Mouse (Mus musculus) lung, adult 18-20 months (tissue): ENCODE data around the gene Tyrp1.

Experiments used
- DNase-seq, 2 experiments: peaks; one replicate each; pipeline ENCODE4 v3.0.0; 2022; ENCODE audit warnings: mixed read lengths in 2 of 2

Gene Tyrp1

DNA sequence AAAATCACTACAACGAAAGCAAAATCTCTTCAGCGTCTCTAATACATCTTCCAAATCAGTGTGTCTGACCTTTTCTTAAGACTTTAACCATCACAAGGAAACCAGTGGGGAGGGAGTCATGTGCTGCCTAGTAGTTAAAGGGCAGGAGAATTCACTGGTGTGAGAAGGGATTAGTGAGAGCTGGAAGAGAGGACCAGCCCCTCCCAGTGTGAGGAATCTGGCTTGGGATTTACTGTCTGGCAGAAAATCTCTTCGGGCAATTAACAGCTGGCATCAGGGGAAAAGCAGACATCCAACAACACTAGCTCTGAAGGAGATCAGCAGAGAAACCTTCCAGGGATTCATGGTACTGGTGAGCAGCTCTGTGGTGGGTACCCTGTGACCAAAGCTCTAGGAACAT lies at the start of gene Tyrp1:
Gene Tyrp1 (plus strand): TSS at position 74 of the 400 bp plus-strand sequence.
- DNase-seq, result no peak

- DNase-seq, result no peak
These were observed 45.6 kb upstream of the Tyrp1 start for GRCm38 (mm10) chr4:80788339-80788738.

DNA sequence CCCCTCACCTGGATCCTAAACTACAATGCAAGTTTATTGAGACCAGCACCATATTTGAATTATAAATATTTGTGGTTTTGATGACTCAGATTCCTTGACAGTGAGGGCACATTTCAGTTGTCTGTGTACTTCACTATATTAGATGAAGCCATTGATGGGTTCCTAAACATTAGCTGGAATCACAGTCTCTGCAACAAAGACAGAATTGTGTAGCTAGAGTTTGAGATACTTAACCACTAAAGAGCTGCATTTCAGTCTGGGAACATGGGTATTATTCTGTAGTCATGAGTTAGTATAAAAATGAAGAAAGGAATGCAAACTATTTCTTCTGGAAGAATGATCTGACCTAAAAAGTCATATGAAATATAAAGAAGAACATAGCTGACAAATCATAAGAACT lies 14.4 kb upstream of the Tyrp1 start:
- DNase-seq, result no peak

DNA sequence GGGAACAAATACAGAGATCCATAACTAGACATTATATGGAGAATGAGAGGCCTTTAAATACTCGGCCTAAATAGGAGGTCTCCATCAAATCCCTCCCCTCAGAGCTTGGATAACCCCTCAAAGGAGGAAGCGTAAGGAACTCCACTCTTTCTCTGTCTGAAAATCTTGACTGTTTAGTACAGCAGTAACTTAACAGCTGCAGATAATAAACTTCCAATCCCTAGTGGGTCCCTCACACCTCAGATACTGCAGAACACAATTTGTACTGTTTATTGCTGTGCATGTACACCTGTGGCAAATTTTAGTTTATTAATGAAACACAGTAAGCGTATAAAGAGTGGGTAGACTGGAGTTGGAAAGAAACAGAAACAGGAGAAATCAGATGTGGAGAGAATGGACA lies 12.0 kb upstream of the Tyrp1 start:
- no peak for DNase-seq

GRCm38 (mm10) chr4:80828232-80828631 lies 5.7 kb upstream of the Tyrp1 start:
- DNase-seq, result no peak

DNA sequence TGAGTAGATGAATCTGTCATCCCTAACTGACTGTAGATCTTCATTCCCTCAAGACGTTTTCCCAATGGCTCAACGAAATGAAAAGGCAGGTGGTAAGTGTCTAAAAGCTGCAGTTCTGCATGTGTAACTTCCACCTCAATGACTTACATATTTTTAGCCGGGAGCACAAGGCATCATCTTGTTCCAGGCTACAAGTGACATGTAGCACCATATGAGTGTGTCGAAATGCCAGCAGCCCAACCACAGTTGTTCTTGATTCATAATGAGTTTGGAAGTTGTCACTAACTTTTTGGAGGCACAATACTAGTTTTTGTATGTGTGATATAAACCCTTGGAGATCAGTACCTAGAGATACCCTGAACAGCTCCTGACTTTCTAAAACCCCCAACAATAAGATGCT lies 5.4 kb downstream of the Tyrp1 start:
- no peak for DNase-seq

GRCm38 (mm10) chr4:80841980-80842379 lies 8.1 kb downstream of the Tyrp1 start:
- DNase-seq, result no peak

DNA sequence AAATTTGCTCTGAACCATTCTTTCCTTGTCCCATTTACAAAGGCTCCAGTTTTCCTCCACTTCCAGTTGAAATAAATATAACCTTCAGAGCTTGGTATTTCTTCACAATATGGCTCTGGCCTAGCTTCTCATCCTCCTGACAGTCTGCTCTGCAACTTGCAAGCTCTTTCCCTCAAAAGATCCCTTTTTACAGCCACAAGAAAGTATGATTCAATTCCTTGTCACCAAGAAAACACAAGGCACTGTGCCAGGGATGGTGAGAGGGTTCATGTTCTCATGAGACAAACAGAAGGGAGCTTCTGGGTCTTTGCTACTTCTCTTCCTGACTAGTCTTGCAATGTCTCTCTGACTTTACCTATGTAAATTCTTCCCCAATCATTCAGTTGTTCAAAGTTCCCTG lies 9.8 kb downstream of the Tyrp1 start:
- no peak for DNase-seq

- DNase-seq, result no peak
These were observed 12.1 kb downstream of the Tyrp1 start for GRCm38 (mm10) chr4:80846052-80846451.

DNA sequence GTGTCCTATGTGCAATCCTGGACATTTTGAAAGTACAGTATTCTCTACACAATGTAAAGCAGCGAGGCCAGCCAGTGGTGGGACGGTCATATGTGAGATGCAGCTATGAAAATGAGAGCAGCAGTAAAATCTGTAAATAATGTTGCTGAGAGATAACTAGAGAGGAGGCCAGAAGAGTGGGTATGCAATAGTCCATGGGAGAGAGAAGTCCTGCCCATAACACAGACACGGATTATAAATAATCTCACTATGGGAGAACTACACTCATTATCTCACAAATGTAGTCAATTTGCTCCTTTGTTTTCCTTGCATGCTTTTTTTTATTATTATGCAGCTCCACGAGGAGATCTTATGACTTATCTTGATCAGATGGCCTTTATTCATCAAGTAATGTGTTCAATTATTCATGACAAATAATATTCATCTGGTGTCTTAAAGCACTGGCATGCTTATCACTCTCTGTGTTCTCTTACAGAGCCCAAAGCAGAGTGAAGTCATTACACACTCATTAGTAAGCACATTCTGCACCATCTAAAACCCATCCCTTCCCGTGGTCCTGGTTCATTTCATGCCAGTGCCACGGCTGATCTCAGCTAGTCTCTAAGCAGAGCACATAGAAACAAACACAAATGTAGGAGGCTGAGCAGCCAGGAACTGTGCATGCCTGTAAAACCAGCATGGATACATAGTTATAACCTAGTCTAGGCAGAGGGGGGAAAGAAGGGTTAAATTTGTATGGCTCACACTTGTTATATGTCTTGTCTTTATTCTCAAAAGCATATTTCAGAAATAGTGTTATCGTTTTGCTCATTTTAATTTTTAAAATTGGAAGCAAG lies 18.9 kb downstream of the Tyrp1 start:
- no peak for DNase-seq

DNA sequence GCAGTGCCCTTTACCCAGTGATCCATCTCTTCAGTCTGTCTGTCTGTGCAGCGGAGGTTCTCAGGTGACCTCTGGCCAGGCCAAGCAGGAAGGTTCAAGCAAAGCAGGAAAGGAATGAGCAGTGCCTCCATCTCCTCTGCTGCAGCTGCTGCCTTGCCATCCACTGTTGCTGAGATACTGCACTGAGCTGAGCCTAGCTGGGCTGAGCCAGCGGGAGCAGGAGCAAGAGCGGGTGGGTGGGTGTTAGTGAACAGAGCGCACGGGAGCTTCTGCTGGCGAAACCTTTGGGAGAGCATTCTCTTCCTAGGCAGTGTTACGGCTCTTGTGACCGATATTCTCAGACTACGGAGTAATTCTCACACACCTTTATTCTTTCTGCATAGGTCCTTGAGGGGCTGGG lies 21.6 kb downstream of the Tyrp1 start:
- no peak for DNase-seq

DNA sequence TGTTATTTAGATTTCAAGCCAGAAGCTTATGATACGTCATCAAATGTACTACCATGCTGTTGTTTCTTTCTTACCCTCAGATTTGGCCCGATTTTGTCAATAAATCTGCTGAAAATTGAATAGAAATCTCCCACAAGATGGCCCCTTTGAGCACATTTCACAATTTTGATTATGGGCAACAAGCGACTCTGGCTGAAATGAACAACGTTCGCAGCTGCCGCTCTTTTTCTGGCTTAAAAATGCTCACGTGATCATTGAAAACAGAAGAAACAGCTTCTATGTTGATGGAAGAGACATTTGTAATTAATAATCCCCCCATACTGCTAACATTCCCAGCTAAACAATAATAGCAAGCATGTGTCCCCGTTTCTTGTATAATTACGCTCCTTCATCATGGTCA lies 29.0 kb downstream of the Tyrp1 start:
- no peak for DNase-seq

DNA sequence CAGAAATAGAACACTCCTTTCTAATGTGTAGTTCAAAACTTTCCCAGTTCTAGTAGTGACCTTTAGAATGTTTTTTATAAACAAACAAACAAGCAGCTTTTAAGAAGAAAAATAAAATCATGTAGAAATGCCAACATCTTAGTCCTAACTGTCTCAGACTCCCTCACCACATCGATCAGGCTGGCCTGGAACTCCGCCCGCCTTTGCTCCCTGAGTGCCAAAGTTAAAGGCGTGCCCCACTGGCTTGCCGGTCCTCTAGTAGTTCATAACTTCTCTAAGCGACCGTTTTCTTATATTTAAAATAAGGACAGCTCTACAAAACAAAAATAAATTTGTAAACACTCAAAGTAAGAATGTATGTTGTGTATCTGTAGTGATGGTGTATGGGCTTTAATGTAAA lies 30.0 kb downstream of the Tyrp1 start:
- no peak for DNase-seq

GRCm38 (mm10) chr4:80864511-80864922 lies 30.6 kb downstream of the Tyrp1 start:
- DNase-seq, result peak; percentile 10 to 25

DNA sequence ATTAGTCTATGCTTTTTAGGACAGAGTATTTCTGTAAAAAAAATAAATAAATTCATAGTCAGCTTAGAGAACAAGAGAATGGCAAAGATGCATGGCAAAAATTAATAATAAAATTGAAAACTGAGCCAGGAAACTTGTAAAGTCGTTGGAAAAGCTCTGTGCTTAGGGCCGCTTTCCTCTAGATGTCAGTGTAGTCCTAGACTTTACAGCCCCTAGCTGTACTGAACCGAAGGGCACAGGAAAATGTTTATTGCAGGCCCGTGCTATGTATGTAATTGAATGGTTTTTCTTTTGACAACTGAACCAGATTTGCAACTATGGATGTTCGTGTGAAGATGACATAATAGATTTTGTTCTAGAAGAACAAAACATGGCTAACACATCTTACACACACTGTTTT lies 32.1 kb downstream of the Tyrp1 start:
- DNase-seq, result no peak

DNA sequence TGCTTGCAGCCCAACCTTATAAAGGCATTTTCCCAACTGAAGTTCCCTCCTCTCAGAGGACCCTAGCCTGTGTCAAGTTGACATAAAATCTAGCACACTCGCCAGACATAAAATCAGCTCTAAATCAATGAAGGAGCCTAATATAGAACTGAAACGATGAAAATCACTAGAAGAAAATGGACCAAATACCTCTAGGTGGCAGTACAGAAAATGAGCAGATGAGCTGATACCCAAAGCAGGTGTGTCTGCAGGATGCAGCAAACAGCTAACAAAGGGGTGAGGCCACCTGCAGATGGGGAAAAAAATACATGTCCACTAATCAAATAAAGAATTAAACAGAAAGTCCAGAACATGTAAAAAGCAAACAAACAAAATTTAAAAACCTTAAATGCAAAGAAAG lies 35.7 kb downstream of the Tyrp1 start:
- DNase-seq, result no peak

DNA sequence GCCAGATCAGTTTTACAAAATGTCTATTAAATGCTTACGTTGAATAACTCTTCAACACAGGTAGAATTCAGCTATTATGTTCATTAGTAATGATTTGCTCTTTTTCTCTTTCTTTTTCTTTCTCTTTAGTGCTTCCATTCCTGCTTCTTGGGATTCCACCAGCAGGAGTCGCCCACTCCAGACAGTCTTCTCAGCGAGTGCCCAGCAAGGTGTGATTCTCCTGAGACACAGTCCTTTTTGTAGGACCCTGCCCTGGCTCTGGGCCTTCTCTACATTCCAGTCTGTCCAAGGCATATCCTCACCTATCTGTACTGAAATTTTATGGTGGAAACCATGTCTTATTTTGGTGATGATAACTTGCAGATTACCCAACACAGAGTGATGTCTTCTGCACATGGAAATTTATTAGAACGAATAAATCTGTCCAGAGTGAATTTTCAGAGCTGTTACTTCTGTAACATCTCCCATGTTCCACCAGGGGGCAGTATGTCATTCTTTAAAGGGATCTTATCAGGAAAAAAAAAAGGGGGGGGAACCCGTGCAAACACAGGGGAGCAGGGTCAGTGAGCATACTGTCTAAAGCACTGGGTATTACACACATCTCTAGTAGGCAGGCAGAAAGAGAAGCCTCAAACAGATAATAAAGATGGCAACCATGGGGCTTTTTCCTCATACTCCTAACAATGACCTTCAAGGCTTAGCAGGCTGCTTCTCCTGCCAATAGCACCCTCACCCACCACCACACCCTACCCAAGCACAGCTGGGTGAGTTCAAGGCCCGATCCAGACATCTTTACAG lies 39.1 kb downstream of the Tyrp1 start:
- DNase-seq, result no peak

GRCm38 (mm10) chr4:80874121-80874859 lies 40.4 kb downstream of the Tyrp1 start:
- no peak for DNase-seq

DNA sequence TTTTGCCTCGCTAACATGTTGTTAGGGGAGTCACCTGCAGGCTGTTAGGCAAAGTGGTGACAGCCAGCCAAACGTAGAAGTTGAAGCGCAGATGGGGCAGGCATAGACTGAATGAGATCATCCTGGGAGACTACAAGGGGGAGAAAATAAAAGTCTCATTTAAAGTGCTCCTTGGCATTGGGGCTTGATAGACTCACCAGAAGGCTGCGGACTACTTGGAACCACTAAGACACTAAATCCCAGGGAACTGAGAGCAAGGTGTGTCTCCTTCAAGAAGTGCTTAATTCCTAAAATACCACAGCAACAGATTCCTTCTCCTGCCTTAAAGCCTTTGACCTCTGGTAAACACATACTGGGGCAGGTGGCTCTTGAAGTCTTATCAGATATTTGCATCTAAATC lies 41.1 kb downstream of the Tyrp1 start:
- DNase-seq, result peak in 1 of 2 experiments; percentile 19

DNA sequence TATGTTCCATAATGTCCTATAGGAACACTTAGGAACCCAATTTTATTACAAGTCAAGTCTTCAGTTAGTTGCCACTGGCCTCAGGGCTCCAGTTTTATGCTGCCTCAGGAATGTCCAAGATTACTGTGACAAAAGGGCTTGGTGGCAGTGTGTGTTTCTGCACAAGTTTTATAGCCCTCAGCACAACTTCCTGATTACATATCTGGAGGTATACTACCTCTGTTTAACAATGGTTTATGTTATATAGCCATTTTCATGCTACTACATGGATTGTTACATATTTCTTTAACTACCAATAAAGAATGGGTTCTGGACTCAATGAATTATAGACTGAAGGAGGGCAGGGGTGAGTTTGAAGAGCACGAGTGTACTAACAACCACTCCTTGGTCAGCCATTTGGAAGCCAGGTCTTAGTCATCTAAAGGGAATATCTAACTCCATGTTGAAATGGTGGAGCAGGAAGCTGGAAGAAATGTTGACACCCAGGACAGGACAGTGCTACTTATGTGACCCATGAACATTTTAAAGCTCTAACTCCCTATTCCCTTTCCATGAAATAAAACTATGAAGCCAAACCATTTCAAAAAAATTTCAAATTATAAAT lies 48.2 kb downstream of the Tyrp1 start:
- no peak for DNase-seq

DNA sequence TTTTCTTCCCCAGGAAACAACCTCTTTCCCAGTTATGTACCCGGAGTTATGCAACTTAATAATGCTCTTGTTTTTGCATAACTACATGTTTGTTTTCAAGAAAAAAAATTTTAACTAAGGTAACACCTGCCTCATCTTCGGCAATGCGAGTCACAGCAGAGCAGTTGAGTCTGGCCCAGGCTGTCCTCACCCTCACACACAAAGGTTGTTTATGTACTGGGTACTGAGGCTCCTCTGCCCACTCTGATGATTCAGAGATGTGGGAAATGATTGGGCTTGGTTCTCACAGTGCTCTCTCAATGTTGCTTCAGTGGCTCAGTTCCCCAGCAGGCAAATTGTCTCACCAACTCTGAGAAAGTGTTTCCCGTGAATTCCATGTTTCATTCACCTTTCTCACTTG lies 52.7 kb downstream of the Tyrp1 start:
- no peak for DNase-seq

DNA sequence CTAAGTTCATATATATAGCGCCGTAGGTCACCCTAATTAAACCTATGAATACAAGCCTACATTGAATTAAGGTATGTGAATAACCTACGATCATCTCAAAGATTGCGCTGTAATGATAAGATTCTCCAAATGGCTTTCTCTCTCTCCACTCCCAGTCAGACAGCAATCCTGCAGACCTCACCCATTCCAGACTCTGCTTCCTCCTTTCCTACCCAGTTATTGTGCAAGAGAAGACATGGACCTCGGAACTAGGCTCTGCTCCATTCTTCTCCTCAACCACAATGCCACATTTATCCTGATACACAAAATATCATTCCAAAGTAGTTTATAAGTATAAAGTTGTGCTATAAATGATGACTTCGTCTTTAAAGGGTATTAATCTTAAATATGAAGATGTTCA lies 57.1 kb downstream of the Tyrp1 start:
- no peak for DNase-seq

GRCm38 (mm10) chr4:80895278-80895894 lies 61.5 kb downstream of the Tyrp1 start:
- peak; percentile 50 to 77 for DNase-seq
